Mouse (Mus musculus): Measurements from ENCODE around the gene Iqgap1.

DNA sequence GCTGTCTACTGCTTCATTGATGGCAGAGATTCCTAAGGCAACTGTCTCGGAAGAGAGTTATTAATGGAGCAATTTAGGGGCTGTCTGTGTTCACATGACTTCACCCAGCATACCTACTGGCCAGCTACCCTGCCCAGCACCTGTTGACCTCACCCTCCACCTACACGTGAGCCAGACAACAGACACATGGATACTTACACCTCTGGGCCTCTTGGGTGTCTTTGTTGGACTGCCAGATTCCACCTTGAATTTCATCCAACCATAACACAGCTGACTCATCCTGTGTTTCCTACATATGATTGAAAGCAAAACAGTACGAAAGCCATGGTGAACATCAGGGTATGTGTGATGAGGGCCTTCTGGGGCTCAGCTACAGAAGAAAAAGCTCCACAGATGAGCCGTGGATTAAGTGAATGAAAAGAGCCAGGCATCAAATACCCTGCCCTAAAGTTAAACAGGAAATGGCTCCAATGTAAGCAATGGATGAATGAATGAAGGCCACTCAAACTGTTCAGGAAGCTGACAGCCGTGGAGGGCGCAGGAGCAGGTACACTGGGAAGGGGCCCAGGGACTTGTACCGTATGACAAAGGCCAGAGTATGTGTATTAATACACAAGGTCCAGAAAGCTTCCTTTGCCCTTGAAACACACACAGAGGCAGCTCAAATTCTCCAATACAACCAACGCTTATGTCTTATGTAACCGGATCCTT, 81.7 kb downstream of the Iqgap1 start:
- TF ChIP-seq CTCF (IDR thresholded peaks at IDR 0.05; ENCODE audit: borderline replicate concordance, control insufficient read depth, extremely low read depth, insufficient read depth, low read length, poor library complexity), result no peak
- no peak for TF ChIP-seq POLR2A (IDR thresholded peaks at IDR 0.05; ENCODE audit: control insufficient read depth, extremely low read depth, insufficient read depth, low read length, poor library complexity)
